Mouse (Mus musculus) monocyte, adult 2 months (primary cell): ENCODE results near the gene Pcyt2.

Experiments used
- DNase-seq, 2 experiments: peaks; one replicate each; pipeline ENCODE4 v3.0.0; 2022; ENCODE audit warnings: low spot score in 2 of 2, low read depth in 1 of 2

Pcyt2 gene

GRCm38 (mm10) chr11:120617519-120618112 is at the start of gene Pcyt2:
TSS of gene Pcyt2 (minus strand) at chr11:120617936.
- DNase-seq, result peak; percentile 60 to 84

- no peak for DNase-seq
Measured at GRCm38 (mm10) chr11:120666617-120667016, 48.9 kb upstream of the Pcyt2 start.

- no peak for DNase-seq
Measured at GRCm38 (mm10) chr11:120665406-120665805, 47.7 kb upstream of the Pcyt2 start.

- DNase-seq, result no peak
Measured at GRCm38 (mm10) chr11:120663714-120664113, 46.0 kb upstream of the Pcyt2 start.

GRCm38 (mm10) chr11:120662759-120663158 is 45.0 kb upstream of the Pcyt2 start:
- no peak for DNase-seq

- no peak for DNase-seq
Measured at GRCm38 (mm10) chr11:120661076-120661460, 43.3 kb upstream of the Pcyt2 start, which contains the start of gene Notum. TSS of gene Notum (minus strand) at chr11:120661175.

- DNase-seq, result no peak
Measured at GRCm38 (mm10) chr11:120660301-120661075, 42.8 kb upstream of the Pcyt2 start.

GRCm38 (mm10) chr11:120659509-120660300 is 42.0 kb upstream of the Pcyt2 start:
- no peak for DNase-seq

- peak in 1 of 2 experiments; percentile 47 for DNase-seq
Measured at GRCm38 (mm10) chr11:120658876-120659410, 41.2 kb upstream of the Pcyt2 start.

- no peak for DNase-seq
Measured at GRCm38 (mm10) chr11:120657301-120657700, 39.6 kb upstream of the Pcyt2 start.

- no peak for DNase-seq
Measured at GRCm38 (mm10) chr11:120654741-120655140, 37.0 kb upstream of the Pcyt2 start.

GRCm38 (mm10) chr11:120651872-120652271 is 34.1 kb upstream of the Pcyt2 start:
- no peak for DNase-seq

GRCm38 (mm10) chr11:120648001-120648476 is 30.3 kb upstream of the Pcyt2 start, which contains the start of gene Myadml2:
TSS of gene Myadml2 (minus strand) at chr11:120648158.
- no peak for DNase-seq

GRCm38 (mm10) chr11:120647047-120647830 is 29.5 kb upstream of the Pcyt2 start:
- DNase-seq, result no peak

- peak; percentile 67 to 78 for DNase-seq
Measured at GRCm38 (mm10) chr11:120643601-120643987, 25.9 kb upstream of the Pcyt2 start, which contains the start of gene Pycr1. TSS of gene Pycr1 (minus strand) at chr11:120643769.

- DNase-seq, result no peak
Measured at GRCm38 (mm10) chr11:120642939-120643600, 25.3 kb upstream of the Pcyt2 start.

- no peak for DNase-seq
Measured at GRCm38 (mm10) chr11:120641869-120642268, 24.1 kb upstream of the Pcyt2 start.

- no peak for DNase-seq
Measured at GRCm38 (mm10) chr11:120641255-120641654, 23.5 kb upstream of the Pcyt2 start.

GRCm38 (mm10) chr11:120634810-120635209 is 17.1 kb upstream of the Pcyt2 start:
- no peak for DNase-seq
